8 mouse cellular contexts compared by ENCODE assay signal in the genomic region with DNA sequence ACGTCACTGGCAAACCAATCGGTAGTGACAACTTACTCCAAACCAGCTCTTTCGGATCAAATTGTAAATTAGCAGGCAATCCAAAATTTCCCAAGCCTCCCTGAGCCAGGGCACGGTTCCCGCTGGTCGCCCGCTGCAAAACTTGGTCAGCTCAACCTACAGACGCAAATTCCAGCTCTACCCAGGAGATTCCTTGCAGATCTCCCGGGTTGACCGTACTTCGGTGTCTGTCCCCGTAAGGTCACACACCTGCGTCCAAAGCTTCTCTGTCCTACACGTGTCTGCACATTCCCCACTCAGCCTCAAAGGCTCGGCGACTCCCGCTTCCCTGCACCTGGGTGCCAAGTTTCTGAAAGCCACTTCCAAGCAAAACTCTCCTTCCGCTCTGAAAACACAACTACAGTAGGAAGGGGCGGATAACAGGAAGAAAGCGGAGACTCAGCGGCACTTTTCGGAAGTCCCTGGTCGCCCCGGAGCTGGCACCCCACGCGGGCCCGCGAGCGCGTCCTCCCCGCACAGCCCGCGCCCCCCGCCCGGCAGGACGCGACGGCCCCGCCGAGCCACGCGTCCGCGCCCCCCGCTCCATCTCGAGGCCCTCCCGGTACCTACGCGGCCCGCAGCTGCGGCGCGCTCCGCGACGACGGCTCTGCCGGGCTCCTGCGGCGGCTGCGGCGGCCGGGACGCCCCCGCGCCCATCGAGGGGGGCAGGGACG. TPM values are rescaled to one million over a fixed set of nuclear protein-coding genes. Genes with fewer than 3 reads are reported as not detected.
DNase-seq lines count a peak whose midpoint lies in the region; ATAC-seq and TF ChIP-seq lines count a peak whose summit lies in the region.

No protein-coding gene starts in this region.

- no peaks in the 10 kb centered on the region for H3K27me3 ChIP-seq in hindbrain, postnatal 0 days (ENCODE audit: insufficient read depth, low read length)

- no peaks in the 10 kb centered on the region for H3K4me1 ChIP-seq in hindbrain, postnatal 0 days (ENCODE audit: insufficient read depth, low read length)

- intact Hi-C loops in left cerebral cortex, postnatal 25 days (cut with DNase I), result loop anchor here (1.0 to 10.0 kb wide), 6 partner anchors 32 to 355 kb away; partner anchors contain the start of genes Mfsd6 and Nemp2

- no peaks in the 10 kb centered on the region for H3K9me3 ChIP-seq in hindbrain, postnatal 0 days (ENCODE audit: low read length)

- WGBS in hindbrain, postnatal 0 days, result 1% methylated on average over 55 of the region's 68 CpGs

- peak overlapping the region; percentile 62 for H3K4me3 ChIP-seq in hindbrain, postnatal 0 days (ENCODE audit: low read length)

- peak overlapping the region; percentile 83 for H3K9ac ChIP-seq in hindbrain, postnatal 0 days (replicated peaks; ENCODE audit: low read length)

- peak overlapping the region; percentile 63 for H3K4me2 ChIP-seq in hindbrain, postnatal 0 days (ENCODE audit: low read depth, low read length)

- DNase-seq in R1 (ENCODE audit: low read depth, low spot score), result peak; percentile 72
- DNase-seq in cerebellum, adult 9-11 months, result peak; percentile 79
- peak; percentile 9 to 21 for DNase-seq in gastrocnemius, adult 8-10 months (ENCODE audit: low spot score in 2 of 2)
- peak; percentile 52 for DNase-seq in hindbrain, postnatal 0 days (ENCODE audit: low spot score)
- DNase-seq in left cerebral cortex, postnatal 25 days (ENCODE audit: low spot score in 2 of 2), result peak; percentile 59 to 68
- peak; percentile 61 for DNase-seq in right cerebral cortex, postnatal 25 days
- DNase-seq in c-Kit-positive CD71-positive TER-119-positive erythroid progenitor cells, embryonic 14.5 days (ENCODE audit: low spot score), result no peak

- peak; percentile 81 for ATAC-seq in hindbrain, postnatal 0 days
- peak; percentile 46 for ATAC-seq in megakaryocyte progenitor cell, adult 5-6 weeks (replicated peaks; ENCODE audit: poor library complexity)

- H3K27ac ChIP-seq in hindbrain, postnatal 0 days, result peak overlapping the region; percentile 81

- no peak for TF ChIP-seq CTCF in hindbrain, postnatal 0 days (IDR thresholded peaks at IDR 0.05; ENCODE audit: low read depth)

- H3K36me3 ChIP-seq in hindbrain, postnatal 0 days (ENCODE audit: insufficient read depth, low read length), result no peaks in the 10 kb centered on the region

RNA-seq across cellular contexts. Expression of gene Nab1, which starts 0.7 kb away (rescaled TPM):
- total RNA-seq in gastrocnemius, adult 8-10 months (2022), result 10 to 100 TPM in 2 of 4 experiments, 1 to 10 TPM in 2; 9.2 to 11.5 (median 10.4) TPM
- 15.7 and 15.8 TPM in 2 replicates for total RNA-seq in hindbrain, postnatal 0 days (2014; rRNA removed)
- polyA plus RNA-seq in hindbrain, postnatal 0 days (2015; fragmentation: Nextera tagmentation; extraction: Ambion mirVana), result 9.8 TPM in 2 replicates
- 10 to 100 TPM; 25.6 to 26.2 TPM for total RNA-seq in left cerebral cortex, postnatal 25 days (2021)
- 43.3 and 44.0 TPM in 2 replicates for total RNA-seq in megakaryocyte progenitor cell, adult 5-6 weeks (2015)
- 35.0 and 36.6 TPM in 2 replicates for total RNA-seq in megakaryocyte progenitor cell, adult 5-6 weeks (2017)
